Mouse (Mus musculus): ENCODE measurements at regions not wholly inside any gene's neighbourhood (a gene's known extent, or its start where the extent isn't known, plus 50 kb on each side); places are given as distances from the start of the nearest gene placed in this dataset.

DNA sequence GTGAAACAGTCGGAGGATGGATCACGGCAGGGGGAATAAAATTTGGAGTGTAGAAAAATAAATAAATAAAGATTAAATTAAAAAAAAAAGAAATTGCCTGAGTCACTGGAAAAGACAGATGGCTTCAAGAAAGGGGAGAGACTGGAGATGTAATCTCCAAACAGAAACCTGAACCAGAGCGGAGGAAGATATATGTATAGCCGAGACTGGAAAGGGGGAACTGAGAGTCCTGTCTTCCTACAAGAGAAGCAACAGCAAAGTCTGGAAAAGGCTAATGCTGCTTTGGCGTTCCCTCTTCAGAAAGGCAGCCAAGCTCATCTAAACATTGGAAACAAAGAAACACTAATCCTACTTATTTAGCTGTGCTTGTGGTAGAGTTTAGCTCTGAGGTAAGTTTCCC, 619.6 kb downstream of the Pom121l12 start:
- TF ChIP-seq POLR2A (IDR thresholded peaks at IDR 0.05; ENCODE audit: borderline replicate concordance, extremely low read depth, insufficient read depth, insufficient read length), result no peak
- Histone ChIP-seq H3K36me3 (ENCODE audit: control insufficient read depth, insufficient read depth, low read length) (no peaks in the 10 kb centered on the region), H3K9me3 (ENCODE audit: control insufficient read depth, low read length) (no peaks in the 10 kb centered on the region), H3K27me3 (ENCODE audit: control insufficient read depth, insufficient read depth, low read length) (no peaks in the 10 kb centered on the region), H3K4me2 (replicated peaks; ENCODE audit: low read depth, low read length, severe bottlenecking) (no peak overlapping the region), H3K4me1 (ENCODE audit: control insufficient read depth, insufficient read depth, low read length) (no peaks in the 10 kb centered on the region), H3K4me3 (replicated peaks; ENCODE audit: low read length) (no peak overlapping the region), H3K27ac (replicated peaks; ENCODE audit: low read depth, low read length) (no peak overlapping the region), H3K9ac (ENCODE audit: low read depth, low read length, severe bottlenecking) (no peak overlapping the region)
- 80% methylated on average over 5 of the region's 5 CpGs for WGBS
- DNase-seq (ENCODE audit: low spot score) (no peak), ATAC-seq (ENCODE audit: low FRiP score, low read depth) (no peak)

DNA sequence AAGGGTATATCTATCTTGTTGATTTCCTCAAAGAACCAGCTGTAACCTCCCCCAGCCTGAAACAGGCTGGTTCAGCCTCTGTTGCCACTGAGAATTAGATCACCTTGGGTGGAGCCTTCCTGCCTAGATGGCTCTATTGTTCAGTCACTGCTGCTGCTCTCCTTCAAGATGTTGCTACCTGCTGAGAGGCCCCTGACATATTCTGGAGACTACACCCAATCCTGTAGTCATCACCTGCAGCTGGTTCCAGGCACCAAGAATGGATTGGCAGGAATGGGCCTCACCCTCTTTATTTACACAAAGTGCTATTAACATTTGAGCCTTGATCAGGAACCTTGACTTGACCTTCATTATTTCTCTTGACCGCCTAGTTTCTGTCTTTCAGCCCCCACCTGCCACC, 622.8 kb downstream of the Pom121l12 start:
- H3K4me2 ChIP-seq (replicated peaks; ENCODE audit: low read depth, low read length, severe bottlenecking), result no peak overlapping the region
- no peaks in the 10 kb centered on the region for H3K36me3 ChIP-seq (ENCODE audit: control insufficient read depth, insufficient read depth, low read length)
- H3K4me1 ChIP-seq (ENCODE audit: control insufficient read depth, insufficient read depth, low read length), result no peaks in the 10 kb centered on the region
- no peaks in the 10 kb centered on the region for H3K9me3 ChIP-seq (ENCODE audit: control insufficient read depth, low read length)
- no peak overlapping the region for H3K27ac ChIP-seq (replicated peaks; ENCODE audit: low read depth, low read length)
- no peak overlapping the region for H3K4me3 ChIP-seq (replicated peaks; ENCODE audit: low read length)
- no peak overlapping the region for H3K9ac ChIP-seq (ENCODE audit: low read depth, low read length, severe bottlenecking)
- WGBS, result 85% methylated on average over 1 of the region's 1 CpGs
- no peaks in the 10 kb centered on the region for H3K27me3 ChIP-seq (ENCODE audit: control insufficient read depth, insufficient read depth, low read length)
- no peak for DNase-seq (ENCODE audit: low spot score)
- no peak for TF ChIP-seq POLR2A (IDR thresholded peaks at IDR 0.05; ENCODE audit: borderline replicate concordance, extremely low read depth, insufficient read depth, insufficient read length)
- no peak for ATAC-seq (ENCODE audit: low FRiP score, low read depth)

- ATAC-seq (ENCODE audit: low FRiP score, low read depth) (no peak), DNase-seq (ENCODE audit: low spot score) (peak; percentile 5)
- Histone ChIP-seq H3K9ac (ENCODE audit: low read depth, low read length, severe bottlenecking) (no peak overlapping the region), H3K4me3 (replicated peaks; ENCODE audit: low read length) (no peak overlapping the region), H3K4me2 (replicated peaks; ENCODE audit: low read depth, low read length, severe bottlenecking) (no peak overlapping the region), H3K27me3 (ENCODE audit: control insufficient read depth, insufficient read depth, low read length) (no peaks in the 10 kb centered on the region), H3K27ac (replicated peaks; ENCODE audit: low read depth, low read length) (no peak overlapping the region), H3K4me1 (ENCODE audit: control insufficient read depth, insufficient read depth, low read length) (no peaks in the 10 kb centered on the region), H3K9me3 (ENCODE audit: control insufficient read depth, low read length) (no peaks in the 10 kb centered on the region), H3K36me3 (ENCODE audit: control insufficient read depth, insufficient read depth, low read length) (no peaks in the 10 kb centered on the region)
- no peak for TF ChIP-seq POLR2A (IDR thresholded peaks at IDR 0.05; ENCODE audit: borderline replicate concordance, extremely low read depth, insufficient read depth, insufficient read length)
- WGBS, result 49% methylated on average over 2 of the region's 2 CpGs
Observed at GRCm38 (mm10) chr11:15250022-15250421, 650.9 kb downstream of the Pom121l12 start.

- Histone ChIP-seq H3K4me1 (ENCODE audit: control insufficient read depth, insufficient read depth, low read length) (no peaks in the 10 kb centered on the region), H3K4me3 (replicated peaks; ENCODE audit: low read length) (no peak overlapping the region), H3K9me3 (ENCODE audit: control insufficient read depth, low read length) (no peaks in the 10 kb centered on the region), H3K27ac (replicated peaks; ENCODE audit: low read depth, low read length) (no peak overlapping the region), H3K36me3 (ENCODE audit: control insufficient read depth, insufficient read depth, low read length) (no peaks in the 10 kb centered on the region), H3K4me2 (replicated peaks; ENCODE audit: low read depth, low read length, severe bottlenecking) (no peak overlapping the region), H3K27me3 (ENCODE audit: control insufficient read depth, insufficient read depth, low read length) (no peaks in the 10 kb centered on the region), H3K9ac (ENCODE audit: low read depth, low read length, severe bottlenecking) (no peak overlapping the region)
- 72% methylated on average over 3 of the region's 3 CpGs for WGBS
- ATAC-seq (ENCODE audit: low FRiP score, low read depth) (no peak), DNase-seq (ENCODE audit: low spot score) (no peak)
- TF ChIP-seq POLR2A (IDR thresholded peaks at IDR 0.05; ENCODE audit: borderline replicate concordance, extremely low read depth, insufficient read depth, insufficient read length), result no peak
Observed at GRCm38 (mm10) chr11:15274043-15274773, 675.1 kb downstream of the Pom121l12 start.

DNA sequence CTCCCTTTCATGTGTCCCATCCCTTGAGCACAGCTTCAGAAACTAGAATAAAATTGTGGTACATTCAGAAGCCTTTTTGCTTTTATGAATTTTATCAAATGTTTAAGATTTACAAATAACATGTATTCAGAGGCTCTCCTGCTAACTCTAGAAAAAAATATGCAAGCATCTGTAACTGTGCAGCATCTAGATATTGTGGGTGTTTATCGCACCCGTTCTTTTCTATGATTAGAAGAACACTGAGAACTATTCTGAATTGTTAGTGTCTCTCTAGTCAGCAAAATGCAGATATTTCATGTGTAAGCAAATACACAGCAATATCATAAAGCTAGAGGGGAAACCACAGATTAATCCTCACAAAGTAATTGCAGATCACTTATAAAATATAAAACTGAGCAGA, 709.4 kb downstream of the Pom121l12 start:
- Histone ChIP-seq H3K9ac (ENCODE audit: low read depth, low read length, severe bottlenecking) (no peak overlapping the region), H3K4me2 (replicated peaks; ENCODE audit: low read depth, low read length, severe bottlenecking) (no peak overlapping the region), H3K36me3 (ENCODE audit: control insufficient read depth, insufficient read depth, low read length) (no peaks in the 10 kb centered on the region), H3K27ac (replicated peaks; ENCODE audit: low read depth, low read length) (no peak overlapping the region), H3K4me1 (ENCODE audit: control insufficient read depth, insufficient read depth, low read length) (no peaks in the 10 kb centered on the region), H3K27me3 (ENCODE audit: control insufficient read depth, insufficient read depth, low read length) (no peaks in the 10 kb centered on the region), H3K4me3 (replicated peaks; ENCODE audit: low read length) (no peak overlapping the region), H3K9me3 (ENCODE audit: control insufficient read depth, low read length) (no peaks in the 10 kb centered on the region)
- no peak for ATAC-seq (ENCODE audit: low FRiP score, low read depth)
- DNase-seq (ENCODE audit: low spot score), result no peak
- WGBS, result 91% methylated on average over 2 of the region's 2 CpGs
- TF ChIP-seq POLR2A (IDR thresholded peaks at IDR 0.05; ENCODE audit: borderline replicate concordance, extremely low read depth, insufficient read depth, insufficient read length), result no peak
